Mouse (Mus musculus) ES-E14 (cell line): ENCODE results near the gene Ptprf. TPM values are rescaled to one million over a fixed set of nuclear protein-coding genes. Genes with fewer than 3 reads are reported as not detected.

Experiments used
- DNase-seq: peaks from one replicate; pipeline ENCODE4 v3.0.0-alpha.2; 2013; ENCODE audit warnings: low read depth, low spot score
- H3K27ac ChIP-seq: 2 replicates; pipeline ENCODE4 v1.5.1; 2012; ENCODE audit warnings: low read depth, mild to moderate bottlenecking, low read length, moderate library complexity, mixed read lengths; ENCODE audit not compliant: poor library complexity, insufficient read depth, severe bottlenecking
- H3K36me3 ChIP-seq: 2 replicates; pipeline ENCODE4 v1.6.1; 2012; ENCODE audit warnings: mild to moderate bottlenecking, low read length, moderate library complexity, mixed read lengths; ENCODE audit not compliant: control insufficient read depth, poor library complexity, insufficient read depth, severe bottlenecking
- H3K4me1 ChIP-seq, 2 experiments: fragments of 150-350 bp in 1 of 2; sonication (generic) in 1 of 2; 2 replicates each; pipeline ENCODE4 v1.6.1; 2012; ENCODE audit warnings: low read length in 2 of 2, mild to moderate bottlenecking in 1 of 2, mixed read lengths in 1 of 2; ENCODE audit not compliant: control insufficient read depth in 2 of 2, insufficient read depth in 2 of 2, poor library complexity in 1 of 2
- H3K4me3 ChIP-seq, 2 experiments: fragments of 150-350 bp in 1 of 2; sonication (generic) in 1 of 2; 2 replicates each; pipeline ENCODE4 v1.5.1; 2012; ENCODE audit warnings: low read length in 2 of 2, low read depth in 1 of 2, mild to moderate bottlenecking in 1 of 2, mixed read lengths in 1 of 2; ENCODE audit not compliant: insufficient read depth in 1 of 2, poor library complexity in 1 of 2, severe bottlenecking in 1 of 2
- H3K9ac ChIP-seq: 2 replicates; pipeline ENCODE4 v1.6.1; 2012; ENCODE audit warnings: low read depth, mild to moderate bottlenecking, low read length, mixed read lengths; ENCODE audit not compliant: poor library complexity, insufficient read depth, severe bottlenecking
- H3K9me3 ChIP-seq: fragments of 150-350 bp; sonication (generic); 2 replicates; pipeline ENCODE4 v1.6.1; 2012; ENCODE audit warnings: low read depth, mild to moderate bottlenecking, low read length; ENCODE audit not compliant: control insufficient read depth, insufficient read depth
- CHD2 ChIP-seq: IDR thresholded peaks from 2 replicates; pipeline ENCODE4 v1.6.1; 2014; ENCODE audit warnings: mild to moderate bottlenecking, low read depth, low read length, inconsistent platforms
- HCFC1 ChIP-seq: IDR thresholded peaks from 2 replicates; pipeline ENCODE4 v1.6.1; 2012; ENCODE audit warnings: low read length, inconsistent platforms, borderline replicate concordance; ENCODE audit not compliant: insufficient read depth
- MAFK ChIP-seq: IDR thresholded peaks from 2 replicates; pipeline ENCODE4 v1.6.1; 2014; ENCODE audit warnings: mild to moderate bottlenecking, low read depth, low read length, inconsistent platforms; ENCODE audit not compliant: insufficient read depth
- ZC3H11A ChIP-seq: IDR thresholded peaks from 2 replicates; pipeline ENCODE4 v1.6.1; 2012; ENCODE audit warnings: low read depth, mild to moderate bottlenecking, inconsistent platforms, low read length, borderline replicate concordance
- ZNF384 ChIP-seq: IDR thresholded peaks from 2 replicates; pipeline ENCODE4 v1.6.1; 2012; ENCODE audit warnings: low read depth, low read length, inconsistent platforms
- in situ Hi-C, 2 experiments: fragments of 600-800 bp; cut with MboI; formaldehyde crosslinking; loops; one replicate each; pipeline ENCODE4 v1.15.1; 2025; ENCODE audit warnings: low sequenced_read_pairs in 2 of 2, inconsistent platforms in 1 of 2; ENCODE audit not compliant: unreplicated experiment in 2 of 2
- total RNA-seq: library from RNA; depleted of rRNA; stranded (reverse); fragments of 300-350 nt; gene quantifications from 2 replicates; pipeline ENCODE4 v1.2.3, GENCODE M21; 2012

Ptprf gene
- total RNA-seq, 1 experiment: 226 TPM

DNA sequence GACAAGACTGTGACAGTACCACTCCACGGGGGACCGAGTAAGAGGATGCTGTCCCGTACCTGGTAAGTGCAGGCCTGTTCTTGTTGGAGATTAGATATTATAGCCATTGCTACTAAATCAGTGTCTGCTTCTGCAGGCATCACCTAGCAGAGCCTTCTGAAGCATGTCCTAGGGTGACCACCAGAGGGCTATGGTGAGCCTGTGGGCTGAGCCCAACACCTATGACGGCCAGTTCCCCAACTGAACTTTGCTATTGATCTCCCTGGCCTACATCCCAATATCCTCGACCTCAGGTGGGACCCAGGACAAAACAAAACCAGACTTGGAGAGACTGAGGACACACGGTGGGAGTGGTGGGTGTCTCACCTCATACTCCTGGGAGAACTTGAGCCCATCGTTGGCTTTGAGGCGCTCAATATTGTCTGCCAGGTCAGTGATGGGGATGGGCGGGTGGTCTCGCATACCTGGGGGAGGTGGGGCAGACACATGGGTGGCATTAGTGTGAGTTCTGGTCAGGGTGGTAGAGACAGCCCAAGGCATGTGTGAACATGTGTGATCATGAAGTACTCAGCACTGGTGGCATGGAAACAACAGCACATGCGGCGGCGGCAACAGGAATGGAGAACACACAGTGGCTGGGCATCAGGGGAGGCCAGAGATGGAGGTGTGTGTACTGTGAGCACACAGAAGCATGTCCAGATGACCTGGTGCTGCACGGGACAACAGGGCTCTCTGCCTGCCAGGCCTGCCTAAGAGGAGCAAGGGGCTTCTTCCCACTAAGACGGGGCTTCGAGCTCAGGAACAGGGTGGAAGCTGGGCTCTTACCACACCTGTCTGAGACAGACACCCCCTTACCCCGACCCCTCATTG is 74.2 kb downstream of the Ptprf start:
- in situ Hi-C loops: loop anchor here in 1 of 2 experiments (10.0 kb wide), 1 partner anchor 78 kb away; the partner anchor contains the start of gene Ptprf

GRCm38 (mm10) chr4:118214891-118215290 is 76.3 kb downstream of the Ptprf start:
- DNase-seq: no peak
- no peak overlapping the region for H3K27ac ChIP-seq
- H3K4me3 ChIP-seq: no peak overlapping the region
- H3K9me3 ChIP-seq: no peaks in the 10 kb centered on the region
- peaks cover 6 to 14% of the 10 kb centered on the region in 2 experiments; a peak in 3 of 4 replicates for H3K4me1 ChIP-seq
- no peak overlapping the region for H3K9ac ChIP-seq
- in situ Hi-C loops: loop anchor here in 1 of 2 experiments (10.0 kb wide), 1 partner anchor 80 kb away; the partner anchor contains the start of gene Ptprf
- H3K36me3 ChIP-seq: peaks cover 90% of the 10 kb centered on the region
- no peak for TF ChIP-seq CHD2
- no peak for TF ChIP-seq HCFC1
- no peak for TF ChIP-seq ZC3H11A
- no peak for TF ChIP-seq ZNF384
- no peak for TF ChIP-seq MAFK

More for the DNA sequence above, 74.2 kb downstream of the Ptprf start:
- no peak overlapping the region for H3K4me3 ChIP-seq
- H3K9me3 ChIP-seq: no peaks in the 10 kb centered on the region
- DNase-seq: no peak
- peaks cover 90% of the 10 kb centered on the region for H3K36me3 ChIP-seq
- TF ChIP-seq HCFC1 (no peak), ZC3H11A (peak; percentile 52; the same call in 1 of the 2 replicates), ZNF384 (no peak)
- H3K4me1 ChIP-seq: peaks cover 6 to 14% of the 10 kb centered on the region in 2 experiments; a peak in 3 of 4 replicates
- no peak overlapping the region; the same call in 1 of the 2 replicates for H3K27ac ChIP-seq
- H3K9ac ChIP-seq: no peak overlapping the region

GRCm38 (mm10) chr4:118206918-118207640 is 84.1 kb downstream of the Ptprf start:
- Histone ChIP-seq H3K4me1 (peaks cover 0 to 14% of the 10 kb centered on the region in 2 experiments; a peak in 2 of 4 replicates), H3K27ac (no peak overlapping the region), H3K9me3 (no peaks in the 10 kb centered on the region), H3K4me3 (no peak overlapping the region), H3K9ac (no peak overlapping the region), H3K36me3 (peaks cover 33% of the 10 kb centered on the region)
- TF ChIP-seq HCFC1: no peak
- TF ChIP-seq ZC3H11A: no peak
- no peak for DNase-seq
- in situ Hi-C loops: no loop called here

- peaks cover 21% of the 10 kb centered on the region for H3K36me3 ChIP-seq
- TF ChIP-seq MAFK: no peak
- no peaks in the 10 kb centered on the region for H3K9me3 ChIP-seq
- DNase-seq: no peak
- no peak overlapping the region for H3K9ac ChIP-seq
- in situ Hi-C loops: no loop called here
- H3K4me3 ChIP-seq: no peak overlapping the region
- H3K4me1 ChIP-seq: peaks cover 0 to 14% of the 10 kb centered on the region in 2 experiments; a peak in 2 of 4 replicates
- H3K27ac ChIP-seq: no peak overlapping the region
Observed at GRCm38 (mm10) chr4:118205906-118206305, 85.3 kb downstream of the Ptprf start.
